Mouse (Mus musculus) spleen, postnatal 4 days (tissue): ENCODE results near the gene Crip2.

Experiments used
- DNase-seq, 2 experiments: peaks; one replicate each; pipeline ENCODE4 v3.0.0; 2022; ENCODE audit warnings: low spot score in 2 of 2

Crip2 gene

GRCm38 (mm10) chr12:113139908-113140615 is at the start of gene Crip2:
TSS of gene Crip2 (plus strand) at chr12:113140236.
- peak; percentile 82 to 89 for DNase-seq

GRCm38 (mm10) chr12:113097040-113097439 is 43.0 kb upstream of the Crip2 start:
- DNase-seq, result no peak

GRCm38 (mm10) chr12:113097749-113098281 is 42.2 kb upstream of the Crip2 start, which contains the start of gene Mta1:
TSS of gene Mta1 (plus strand) at chr12:113098278.
- peak; percentile 50 to 80 for DNase-seq

GRCm38 (mm10) chr12:113098530-113099151 is 41.4 kb upstream of the Crip2 start:
- DNase-seq, result peak in 1 of 2 experiments; percentile 75

GRCm38 (mm10) chr12:113099470-113100237 is 40.4 kb upstream of the Crip2 start:
- DNase-seq, result no peak

- no peak for DNase-seq
Measured at GRCm38 (mm10) chr12:113100448-113101076, 39.5 kb upstream of the Crip2 start.

GRCm38 (mm10) chr12:113101251-113101960 is 38.6 kb upstream of the Crip2 start:
- DNase-seq, result no peak

GRCm38 (mm10) chr12:113102461-113102860 is 37.6 kb upstream of the Crip2 start:
- peak; percentile 70 to 85 for DNase-seq

GRCm38 (mm10) chr12:113103846-113104451 is 36.1 kb upstream of the Crip2 start:
- peak in 1 of 2 experiments; percentile 47 for DNase-seq

- DNase-seq, result no peak
Measured at GRCm38 (mm10) chr12:113106386-113106785, 33.6 kb upstream of the Crip2 start.

GRCm38 (mm10) chr12:113107431-113108124 is 32.5 kb upstream of the Crip2 start:
- peak in 1 of 2 experiments; percentile 54 for DNase-seq

- DNase-seq, result no peak
Measured at GRCm38 (mm10) chr12:113108528-113109283, 31.3 kb upstream of the Crip2 start.

GRCm38 (mm10) chr12:113109801-113110200 is 30.2 kb upstream of the Crip2 start:
- DNase-seq, result no peak

- DNase-seq, result no peak
Measured at GRCm38 (mm10) chr12:113114141-113114540, 25.9 kb upstream of the Crip2 start.

- no peak for DNase-seq
Measured at GRCm38 (mm10) chr12:113114856-113115538, 25.0 kb upstream of the Crip2 start.

GRCm38 (mm10) chr12:113119516-113120410 is 20.3 kb upstream of the Crip2 start:
- DNase-seq, result peak; percentile 80 to 93

GRCm38 (mm10) chr12:113124726-113125125 is 15.3 kb upstream of the Crip2 start:
- DNase-seq, result no peak

GRCm38 (mm10) chr12:113130732-113131131 is 9.3 kb upstream of the Crip2 start:
- DNase-seq, result no peak
